Mouse (Mus musculus) forebrain, embryonic 10.5 days (tissue): ENCODE measurements around the gene Hsd3b6. TPM values are rescaled to one million over a fixed set of nuclear protein-coding genes. Genes with fewer than 3 reads are reported as not detected.

Experiments used
- DNase-seq: peaks from one replicate; pipeline ENCODE4 v3.0.0-alpha.2; 2017; ENCODE audit warnings: low spot score; ENCODE audit errors: extremely low spot score
- H3K27ac ChIP-seq: fragments of 300-500 bp; sonication (generic); 2 replicates; pipeline ENCODE4 v1.5.1; 2016; ENCODE audit warnings: mild to moderate bottlenecking
- H3K27me3 ChIP-seq: fragments of 300-500 bp; sonication (generic); 2 replicates; pipeline ENCODE4 v1.6.1; 2016; ENCODE audit warnings: mild to moderate bottlenecking; ENCODE audit not compliant: poor library complexity, severe bottlenecking
- H3K36me3 ChIP-seq: fragments of 300-500 bp; sonication (generic); replicated peaks from 2 replicates; pipeline ENCODE4 v1.6.1; 2016; ENCODE audit warnings: mild to moderate bottlenecking, moderate library complexity
- H3K4me1 ChIP-seq: fragments of 300-500 bp; sonication (generic); 2 replicates; pipeline ENCODE4 v1.6.1; 2016
- H3K4me3 ChIP-seq: fragments of 300-500 bp; sonication (generic); 2 replicates; pipeline ENCODE4 v1.5.1; 2016; ENCODE audit warnings: mild to moderate bottlenecking, moderate library complexity
- H3K9me3 ChIP-seq: fragments of 300-500 bp; sonication (generic); 2 replicates; pipeline ENCODE4 v1.6.1; 2016; ENCODE audit warnings: mild to moderate bottlenecking, moderate library complexity
- WGBS: fragments of 180-500 bp; shearing (Covaris S2); methylation state at CpG from one replicate; pipeline ENCODE4 v1.1.7; 2016; 5-methylcytosine and 5-hydroxymethylcytosine counted together
- polyA plus RNA-seq: library from polyadenylated mRNA; unstranded; fragments of >200 nt; fragmentation: Nextera tagmentation; extraction: Ambion mirVana; gene quantifications from 2 replicates; pipeline ENCODE4 v1.2.1, GENCODE M21; 2016

Gene Hsd3b6
- polyA plus RNA-seq, 1 experiment from 2014 or later = 12.1 TPM

- Histone ChIP-seq H3K4me1 (no peaks in the 10 kb centered on the region), H3K27me3 (no peaks in the 10 kb centered on the region), H3K4me3 (no peak overlapping the region), H3K9me3 (no peaks in the 10 kb centered on the region), H3K36me3 (no peaks in the 10 kb centered on the region), H3K27ac (no peak overlapping the region)
- WGBS = 70% methylated on average over 2 of the region's 2 CpGs
- DNase-seq = no peak
Measured at GRCm38 (mm10) chr3:98786551-98786950, 27.7 kb downstream of the Hsd3b6 start.

- H3K27ac ChIP-seq = no peak overlapping the region
Measured at GRCm38 (mm10) chr3:98782181-98782868, 31.9 kb downstream of the Hsd3b6 start.

DNA sequence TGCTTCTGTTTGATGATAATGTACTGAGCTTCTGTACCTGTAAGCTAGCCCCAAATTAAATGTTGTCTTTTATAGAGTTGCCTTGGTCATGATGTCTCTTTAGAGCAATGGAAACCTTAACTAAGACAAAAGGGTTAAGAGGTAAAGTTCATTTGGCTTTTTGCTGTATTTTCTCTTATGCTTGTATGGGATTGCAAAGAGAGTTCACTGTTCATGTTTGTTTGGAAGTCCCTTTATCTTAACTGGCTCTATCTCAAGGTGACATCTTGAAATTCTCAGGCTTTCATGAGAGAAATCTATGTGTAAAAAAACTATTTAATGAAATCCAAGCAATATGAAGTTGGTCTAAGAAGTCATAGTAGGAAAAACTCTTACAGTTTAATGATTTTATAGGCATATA is 33.3 kb downstream of the Hsd3b6 start:
- Histone ChIP-seq H3K9me3 (no peaks in the 10 kb centered on the region), H3K4me1 (no peaks in the 10 kb centered on the region), H3K27ac (no peak overlapping the region), H3K27me3 (no peaks in the 10 kb centered on the region), H3K4me3 (no peak overlapping the region), H3K36me3 (no peaks in the 10 kb centered on the region)
- no peak for DNase-seq

More at GRCm38 (mm10) chr3:98782181-98782868, 31.9 kb downstream of the Hsd3b6 start:
- H3K36me3 ChIP-seq = no peaks in the 10 kb centered on the region
- H3K27me3 ChIP-seq = no peaks in the 10 kb centered on the region
- no peak overlapping the region for H3K4me3 ChIP-seq
- DNase-seq = no peak
- no peaks in the 10 kb centered on the region for H3K4me1 ChIP-seq
- no peaks in the 10 kb centered on the region for H3K9me3 ChIP-seq

DNA sequence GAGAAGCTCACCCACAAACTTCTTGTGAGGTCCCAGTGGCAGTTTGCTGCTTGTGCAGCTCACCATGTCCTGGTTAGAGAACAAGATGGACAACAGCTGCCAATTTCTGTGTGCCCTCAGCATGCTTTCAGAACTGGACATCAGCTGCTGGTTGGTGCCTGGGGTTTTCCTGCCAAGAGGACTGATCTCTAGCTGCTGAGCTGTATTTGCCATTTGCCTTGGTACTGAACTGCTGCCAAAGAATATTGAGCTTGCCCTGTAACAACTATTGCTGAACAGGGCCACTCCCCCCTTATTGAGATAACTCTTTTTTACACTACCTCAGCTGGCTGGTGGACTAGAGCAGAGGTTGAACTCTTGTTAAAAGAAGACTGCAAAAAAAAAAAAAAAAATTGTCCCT is 50.1 kb downstream of the Hsd3b6 start:
- Histone ChIP-seq H3K4me3 (no peak overlapping the region), H3K36me3 (no peaks in the 10 kb centered on the region), H3K27me3 (no peaks in the 10 kb centered on the region), H3K4me1 (no peaks in the 10 kb centered on the region), H3K27ac (no peak overlapping the region), H3K9me3 (no peaks in the 10 kb centered on the region)
- DNase-seq = no peak

- no peaks in the 10 kb centered on the region for H3K27me3 ChIP-seq
- H3K4me3 ChIP-seq = no peak overlapping the region
- no peaks in the 10 kb centered on the region for H3K4me1 ChIP-seq
- H3K27ac ChIP-seq = no peak overlapping the region
- 86% methylated on average over 3 of the region's 3 CpGs for WGBS
- no peaks in the 10 kb centered on the region for H3K36me3 ChIP-seq
- no peaks in the 10 kb centered on the region for H3K9me3 ChIP-seq
- no peak for DNase-seq
Measured at GRCm38 (mm10) chr3:98756836-98757235, 57.4 kb downstream of the Hsd3b6 start.

Other genes with a start within 250 kb of the Hsd3b6 start
- not detected in 2 replicates for gene Gm10681, start 225.6 kb downstream of the Hsd3b6 start, polyA plus RNA-seq
- gene Hsd3b5, start 184.2 kb downstream of the Hsd3b6 start, polyA plus RNA-seq = not detected in 2 replicates
- not detected in 2 replicates for gene Hsd3b2, start 89.9 kb downstream of the Hsd3b6 start, polyA plus RNA-seq
- gene Hsd3b3, start 51.3 kb downstream of the Hsd3b6 start, polyA plus RNA-seq = not detected in 2 replicates
- 0.09 and 0.27 TPM in 2 replicates for gene Hsd3b1, start 45.4 kb upstream of the Hsd3b6 start, polyA plus RNA-seq
- gene Hao2, start 78.8 kb upstream of the Hsd3b6 start, polyA plus RNA-seq = not detected in 2 replicates